In genomic region chrX:12917105-12917504, GRCm38 (mm10) we compare ENCODE assay signal across 8 mouse cellular contexts.
DNase-seq lines count a peak whose midpoint lies in the region; ATAC-seq and TF ChIP-seq lines count a peak whose summit lies in the region.

No protein-coding gene starts in this region.

- peak overlapping the region; percentile 12; the same call in 1 of the 2 replicates for H3K4me3 ChIP-seq in lung, embryonic 14.5 days (ENCODE audit: low read depth, low read length)
- H3K4me3 ChIP-seq in small intestine, adult 2 months (ENCODE audit: low read depth, low read length) = peak overlapping the region; percentile 1; the same call in 1 of the 2 replicates

- ATAC-seq in lung, embryonic 14.5 days (ENCODE audit: insufficient read depth) = peak; percentile 68; the same call in 1 of the 2 replicates

- H3K27ac ChIP-seq in lung, embryonic 14.5 days (ENCODE audit: low read depth) = no peak overlapping the region
- H3K27ac ChIP-seq in small intestine, adult 2 months (ENCODE audit: insufficient read depth, low read depth, low read length) = no peak overlapping the region

- no peaks in the 10 kb centered on the region for H3K9me3 ChIP-seq in lung, embryonic 14.5 days (ENCODE audit: low read depth, low read length)

- no peaks in the 10 kb centered on the region for H3K4me1 ChIP-seq in lung, embryonic 14.5 days (ENCODE audit: insufficient read depth)
- H3K4me1 ChIP-seq in small intestine, adult 2 months (ENCODE audit: control insufficient read depth, insufficient read depth, insufficient read length, low read length) = no peaks in the 10 kb centered on the region

- H3K27me3 ChIP-seq in lung, embryonic 14.5 days (ENCODE audit: insufficient read depth, low read length) = no peaks in the 10 kb centered on the region
- no peaks in the 10 kb centered on the region for H3K27me3 ChIP-seq in small intestine, adult 2 months (ENCODE audit: control insufficient read depth, insufficient read depth, low read length)

- no peak overlapping the region for H3K9ac ChIP-seq in lung, embryonic 14.5 days

- WGBS in lung, embryonic 14.5 days = 20% methylated on average over 13 of the region's 13 CpGs
- 32% methylated on average over 13 of the region's 13 CpGs for WGBS in small intestine, adult 2 months

- peak; percentile 4 for DNase-seq in right cerebral cortex, adult 18-20 months
- DNase-seq in right cerebral cortex, postnatal 14 days = no peak
- DNase-seq in forelimb bud, embryonic 11.5 days (ENCODE audit: low read depth, low spot score) = peak; percentile 12
- DNase-seq in kidney, adult 11 months = peak; percentile 50
- DNase-seq in lung, embryonic 14.5 days = peak; percentile 54
- DNase-seq in layer of hippocampus, adult 18-20 months (ENCODE audit: low spot score in 2 of 2) = no peak
- DNase-seq in thymus, postnatal 36 days = no peak

- no peaks in the 10 kb centered on the region for H3K36me3 ChIP-seq in lung, embryonic 14.5 days (ENCODE audit: insufficient read depth)
- no peaks in the 10 kb centered on the region for H3K36me3 ChIP-seq in small intestine, adult 2 months (ENCODE audit: control insufficient read depth, insufficient read depth, low read length)

- TF ChIP-seq POLR2A in small intestine, adult 2 months (IDR thresholded peaks at IDR 0.05; ENCODE audit: low read depth, low read length) = no peak

- H3K4me2 ChIP-seq in lung, embryonic 14.5 days = peak overlapping the region; percentile 52

- peak; percentile 24 for TF ChIP-seq CTCF in lung, embryonic 14.5 days (IDR thresholded peaks at IDR 0.05; ENCODE audit: low read depth)
- no peak for TF ChIP-seq CTCF in small intestine, adult 2 months (IDR thresholded peaks at IDR 0.05; ENCODE audit: extremely low read depth, insufficient read length, insufficient replicate concordance, low read depth, low read length)

Comparison
In these comparisons a context has a peak if more than half of its experiments do, and no peak if none do; other contexts are left out.
1. DNase-seq: peak in right cerebral cortex, adult 18-20 months (single experiment), forelimb bud, embryonic 11.5 days (single experiment), kidney, adult 11 months (single experiment) and lung, embryonic 14.5 days (single experiment); none in right cerebral cortex, postnatal 14 days (single experiment), layer of hippocampus, adult 18-20 months (0 of 2) and thymus, postnatal 36 days (0 of 2).